Mouse (Mus musculus): ENCODE results near the gene Nkd1. TPM values are rescaled to one million over a fixed set of nuclear protein-coding genes. Genes with fewer than 3 reads are reported as not detected.

The Nkd1 gene
- total and polyA plus RNA-seq, 3 experiments, result 0.05 TPM; not detected in 2

DNA sequence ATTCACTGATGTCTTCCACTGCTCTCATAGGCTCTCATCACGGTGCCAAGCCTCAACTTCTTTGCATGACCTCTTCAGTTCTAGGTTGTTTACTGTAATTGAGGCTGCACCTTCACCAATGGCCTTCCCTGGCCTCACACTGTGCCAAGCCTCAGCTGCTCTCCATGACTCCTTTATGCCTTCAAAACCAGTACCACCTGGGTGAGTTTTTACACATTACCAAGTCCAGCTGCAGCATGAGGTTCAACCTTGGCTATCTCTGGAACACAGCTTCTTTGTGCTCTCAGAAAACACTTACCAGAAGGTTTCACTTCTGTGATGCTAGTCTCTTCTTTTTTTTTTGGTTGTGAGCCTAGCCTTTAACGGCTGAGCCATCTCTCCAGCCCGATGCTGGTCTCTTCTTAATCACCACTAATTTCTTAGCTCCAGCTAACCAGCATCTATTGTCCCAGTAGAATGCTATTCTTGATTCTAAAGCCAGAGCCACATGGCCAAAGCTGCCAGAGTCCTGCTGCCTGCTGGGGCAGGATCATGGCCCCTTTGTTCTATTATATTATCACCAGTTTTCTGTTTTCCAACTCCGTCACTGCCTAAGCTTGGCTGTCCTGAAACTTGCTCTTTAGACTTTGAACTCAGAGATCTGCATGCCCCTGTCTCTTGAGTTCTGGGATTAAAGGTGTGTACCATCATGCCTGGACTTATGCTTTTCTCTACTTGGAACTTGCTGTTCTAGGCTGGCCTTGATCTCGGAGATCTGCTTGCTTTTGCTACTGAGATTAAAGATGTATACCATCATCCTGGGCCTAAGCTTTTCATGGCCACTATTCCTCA, 121.8 kb downstream of the Nkd1 start:
- Histone ChIP-seq H3K4me3 (ENCODE audit: low read depth, low read length) (no peak overlapping the region), H3K4me1 (ENCODE audit: insufficient read depth, low read depth, low read length) (peaks cover 20% of the 10 kb centered on the region), H3K27me3 (ENCODE audit: insufficient read depth, low read length) (peaks cover 9% of the 10 kb centered on the region; the same call in 1 of the 2 replicates), H3K9me3 (replicated peaks) (no peaks in the 10 kb centered on the region), H3K36me3 (replicated peaks) (no peaks in the 10 kb centered on the region)
- DNase-seq (ENCODE audit: low spot score) (no peak), ATAC-seq (ENCODE audit: extremely low read depth, insufficient number of reproducible peaks, low FRiP score, poor library complexity, severe bottlenecking) (no peak)
- TF ChIP-seq GATA1 (IDR thresholded peaks at IDR 0.05; ENCODE audit: borderline replicate concordance, low read length) (no peak), TAL1 (conservative IDR thresholded peaks at IDR 0.05; ENCODE audit: low read depth, low read length) (no peak), GATA2 (IDR thresholded peaks at IDR 0.05; ENCODE audit: borderline replicate concordance, low read depth, low read length) (no peak), POLR2AphosphoS5 (IDR thresholded peaks at IDR 0.05; ENCODE audit: insufficient replicate concordance, low read depth, low read length) (no peak), CTCF (IDR thresholded peaks at IDR 0.05; ENCODE audit: low read depth, low read length) (no peak)

Other genes starting within 250 kb of the Nkd1 start
- gene Adcy7, start 249.0 kb upstream of the Nkd1 start, total RNA-seq (2014; fragmentation: Nextera tagmentation), result 95.9 and 117 TPM in 2 replicates
- gene Adcy7, start 249.0 kb upstream of the Nkd1 start, total RNA-seq (2017), result 129 and 140 TPM in 2 replicates
- 69.8 and 70.0 TPM in 2 replicates for gene Adcy7, start 249.0 kb upstream of the Nkd1 start, polyA plus RNA-seq (2012)
- 99.4 and 103 TPM in 2 replicates for gene Brd7, start 159.2 kb upstream of the Nkd1 start, total RNA-seq (2014; fragmentation: Nextera tagmentation)
- 80.2 and 90.0 TPM in 2 replicates for gene Brd7, start 159.2 kb upstream of the Nkd1 start, total RNA-seq (2017)
- gene Brd7, start 159.2 kb upstream of the Nkd1 start, polyA plus RNA-seq (2012), result 374 and 528 TPM in 2 replicates
- 16.0 and 19.5 TPM in 2 replicates for gene Snx20, start 114.8 kb downstream of the Nkd1 start, total RNA-seq (2014; fragmentation: Nextera tagmentation)
- gene Snx20, start 114.8 kb downstream of the Nkd1 start, total RNA-seq (2017), result 15.9 and 16.7 TPM in 2 replicates
- gene Snx20, start 114.8 kb downstream of the Nkd1 start, polyA plus RNA-seq (2012), result 38.8 and 51.2 TPM in 2 replicates
- gene Nod2, start 126.0 kb downstream of the Nkd1 start, total RNA-seq (2014; fragmentation: Nextera tagmentation), result 0.24 and 1.1 TPM in 2 replicates
- 0.22 and 0.23 TPM in 2 replicates for gene Nod2, start 126.0 kb downstream of the Nkd1 start, total RNA-seq (2017)
- gene Nod2, start 126.0 kb downstream of the Nkd1 start, polyA plus RNA-seq (2012), result 0.04 and 0.07 TPM in 2 replicates
- 43.4 and 57.7 TPM in 2 replicates for gene Cyld, start 175.7 kb downstream of the Nkd1 start, total RNA-seq (2014; fragmentation: Nextera tagmentation)
- gene Cyld, start 175.7 kb downstream of the Nkd1 start, total RNA-seq (2017), result 36.2 and 40.9 TPM in 2 replicates
- 0.73 and 1.0 TPM in 2 replicates for gene Cyld, start 175.7 kb downstream of the Nkd1 start, polyA plus RNA-seq (2012)